Mouse (Mus musculus): ENCODE measurements at regions not wholly inside any gene's neighbourhood (a gene's known extent, or its start where the extent isn't known, plus 50 kb on each side); places are given as distances from the start of the nearest gene placed in this dataset.

DNA sequence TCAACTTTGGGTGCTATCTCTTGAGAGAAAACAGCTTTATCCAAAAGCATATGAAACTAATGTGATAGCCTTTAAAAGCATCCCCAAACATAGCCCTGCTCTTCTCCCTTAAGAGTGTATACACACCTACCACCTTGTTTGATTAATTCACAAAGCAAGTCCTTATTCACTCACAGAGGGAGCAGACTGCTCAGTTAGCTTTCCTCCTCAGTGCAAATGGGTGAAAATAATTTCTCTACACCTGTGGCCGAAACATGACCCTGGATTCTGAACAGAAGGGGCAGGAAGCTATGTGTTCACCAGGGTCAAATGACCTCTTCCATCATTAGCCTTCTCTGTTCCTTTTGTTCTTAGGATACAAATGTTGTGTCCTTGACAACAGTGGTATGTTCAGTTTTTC lies 181.2 kb upstream of the Camk1g start:
- no peak for DNase-seq

DNA sequence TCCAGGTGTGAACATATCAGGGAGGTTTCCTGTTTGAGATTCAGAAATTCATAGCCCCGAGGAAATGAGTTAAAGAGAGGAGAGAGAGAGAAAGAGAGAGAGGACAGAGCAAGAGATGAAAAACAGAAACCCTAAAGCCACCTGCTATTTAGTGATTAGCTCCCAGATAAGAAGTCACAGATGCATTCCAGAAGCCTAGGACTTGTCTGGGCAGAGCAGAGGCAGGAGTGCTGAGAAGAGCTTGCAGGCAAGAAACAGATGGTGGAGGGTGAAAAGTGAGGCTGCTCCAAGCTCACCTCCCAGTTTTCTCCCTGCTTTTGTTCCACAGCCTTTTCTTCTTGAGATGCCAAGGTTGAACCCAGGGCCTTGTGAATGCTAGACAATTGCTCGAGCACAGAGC lies 180.7 kb upstream of the Camk1g start:
- no peak for DNase-seq

DNA sequence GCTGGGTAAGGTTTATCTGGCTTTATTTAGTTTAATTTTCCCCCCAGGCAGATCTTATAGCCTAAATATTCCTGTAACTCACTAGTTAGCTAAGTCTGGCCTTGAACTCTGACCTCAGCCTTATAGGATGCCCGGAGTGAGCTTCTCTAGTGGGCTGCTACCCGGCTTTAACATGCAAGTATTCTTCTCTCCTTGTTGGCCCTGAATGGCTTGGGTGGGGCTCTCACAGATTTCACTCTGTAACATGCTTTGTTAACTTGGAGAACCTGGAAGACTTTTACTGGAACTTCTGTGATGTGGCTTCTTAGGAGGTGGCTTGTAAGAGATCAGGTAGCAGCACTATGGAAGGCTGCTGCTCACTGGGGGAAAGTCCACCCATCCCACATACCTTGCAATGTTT lies 177.3 kb upstream of the Camk1g start:
- no peak for DNase-seq

DNA sequence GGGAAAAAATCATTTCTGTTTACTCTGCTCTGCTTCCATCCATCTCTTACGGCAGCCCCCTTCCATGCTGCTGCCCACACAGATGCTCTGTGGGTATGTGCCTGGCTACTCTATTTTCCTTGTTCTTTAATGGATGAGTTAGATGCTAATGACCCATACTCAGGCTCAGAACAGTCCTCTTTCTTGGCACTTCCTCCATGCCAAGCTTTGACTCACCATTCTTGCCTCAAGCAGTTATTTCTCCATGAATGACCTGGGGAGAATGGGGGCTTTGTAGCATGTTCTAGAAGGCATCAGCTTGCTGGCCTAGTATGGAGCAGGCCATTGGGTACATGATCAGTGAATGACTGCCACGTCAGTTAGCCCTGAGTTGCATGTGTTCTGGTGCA lies 175.9 kb upstream of the Camk1g start:
- DNase-seq = peak; percentile 40

DNA sequence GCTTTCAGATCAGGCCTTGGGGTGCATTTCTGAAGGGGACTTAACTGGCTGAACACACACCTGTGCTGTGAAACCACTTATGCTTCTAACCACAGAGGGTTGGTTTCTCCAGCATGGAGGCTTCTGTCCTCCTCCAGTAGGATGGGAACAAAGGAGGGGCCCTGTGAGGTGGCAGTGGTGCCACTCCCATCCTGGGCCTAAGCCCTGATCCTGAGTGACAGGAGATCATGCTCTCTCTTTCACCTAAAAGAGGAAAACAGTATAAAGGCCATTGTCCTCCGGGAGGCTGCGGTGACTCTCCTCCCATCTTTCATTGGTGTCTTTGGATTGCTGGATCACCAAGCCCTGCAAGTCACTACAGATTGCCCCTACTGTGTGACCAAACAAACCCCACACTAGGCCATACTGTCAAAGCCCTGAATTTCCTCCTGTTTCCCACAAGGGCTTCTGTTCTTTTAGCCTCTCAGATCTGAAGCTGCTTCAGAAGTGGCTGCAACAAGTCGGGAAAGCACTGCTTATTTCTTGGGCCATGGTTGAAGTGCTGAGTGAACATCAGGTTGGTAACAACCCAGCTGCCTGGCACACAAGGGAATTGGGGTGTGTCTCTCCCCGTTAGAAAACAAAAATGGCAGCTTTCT lies 175.4 kb upstream of the Camk1g start:
- peak; percentile 32 for DNase-seq

DNA sequence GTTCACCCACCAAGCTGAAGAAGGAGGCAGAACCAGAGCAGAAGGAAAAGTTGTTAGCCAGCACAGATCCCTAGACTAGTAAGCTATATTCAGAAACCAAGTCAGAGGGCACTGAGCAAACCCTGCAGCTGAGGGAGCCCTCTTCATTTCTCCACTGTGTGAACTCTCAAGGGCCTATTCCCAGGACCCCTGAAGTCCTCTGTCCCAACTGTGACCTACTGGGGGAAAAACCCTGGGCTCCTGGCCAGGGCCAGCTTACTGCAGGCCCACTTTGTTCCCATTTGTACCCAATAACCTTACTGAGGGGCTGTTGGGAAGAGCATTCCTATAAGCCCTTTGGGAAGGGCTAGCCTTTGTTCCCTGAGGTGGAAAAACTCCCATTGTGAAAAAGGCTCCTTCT lies 174.7 kb upstream of the Camk1g start:
- DNase-seq = no peak

DNA sequence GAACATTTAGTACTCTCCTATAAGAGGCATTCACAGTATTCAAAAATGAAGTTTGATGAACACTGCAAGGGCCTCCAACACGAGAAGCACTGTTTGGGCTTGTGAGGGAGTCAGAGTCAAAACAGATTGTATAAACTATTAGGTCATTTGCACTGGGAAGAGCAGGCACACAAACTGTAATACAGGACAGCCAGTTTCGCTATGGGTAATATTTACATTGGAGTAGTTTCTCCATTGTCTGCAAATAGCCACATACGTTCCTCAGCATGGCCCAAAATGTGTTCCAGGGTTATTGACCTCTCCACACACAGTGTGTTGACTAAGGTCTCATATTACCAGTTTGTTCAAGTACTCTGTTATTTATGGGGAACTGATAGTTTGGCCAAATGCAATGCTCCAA lies 173.7 kb upstream of the Camk1g start:
- no peak for DNase-seq

DNA sequence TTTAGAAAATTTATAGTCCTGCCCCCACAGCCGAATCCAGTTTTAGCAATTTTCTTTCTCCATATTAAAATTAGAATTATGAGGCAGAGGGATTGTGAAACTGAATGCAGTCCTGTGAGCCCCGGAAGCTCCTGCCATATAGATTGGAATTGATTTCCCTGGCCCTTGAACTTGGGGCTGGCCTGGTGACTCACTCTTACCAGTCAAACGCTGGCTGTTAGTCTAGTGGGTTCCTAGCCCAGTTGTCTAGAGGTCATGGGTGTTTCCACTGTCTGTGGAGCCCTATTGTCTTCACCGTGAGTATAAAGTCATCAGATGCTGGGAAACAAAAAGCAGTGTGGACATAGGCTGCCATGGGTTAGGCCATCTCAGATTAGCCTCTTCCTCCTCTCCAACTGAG lies 173.2 kb upstream of the Camk1g start:
- DNase-seq = no peak

DNA sequence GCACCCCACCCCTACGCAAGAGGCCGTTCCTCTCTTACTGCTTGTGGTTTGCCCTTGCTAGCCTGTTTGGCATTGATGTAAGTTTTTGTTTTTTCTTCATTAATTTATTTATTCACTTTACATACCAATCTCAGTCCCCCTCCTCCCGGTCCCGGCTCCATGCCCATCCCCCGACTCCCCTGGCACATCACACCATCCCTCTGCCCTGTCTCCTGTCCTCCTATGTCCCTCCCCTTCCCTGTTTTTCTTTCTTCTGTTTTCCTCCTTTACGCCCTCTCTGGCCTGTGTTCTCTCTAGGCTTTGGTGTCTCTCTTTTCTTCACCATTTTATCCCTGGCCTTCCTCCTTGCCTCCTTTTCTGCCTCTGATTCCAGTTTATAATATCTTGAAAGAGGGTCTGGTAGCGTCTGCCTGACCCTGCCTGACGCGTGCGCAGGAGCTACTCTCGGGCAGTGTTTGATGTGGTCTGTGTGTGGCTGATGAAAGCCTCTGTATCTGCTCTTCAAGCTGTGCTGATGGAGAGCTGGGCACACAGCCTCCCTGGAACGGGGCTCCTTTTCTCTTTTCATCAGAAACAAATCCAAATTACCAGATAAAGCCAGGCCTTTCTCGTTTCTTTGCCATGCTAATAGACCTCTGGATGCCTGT lies 172.0 kb upstream of the Camk1g start:
- DNase-seq = no peak

DNA sequence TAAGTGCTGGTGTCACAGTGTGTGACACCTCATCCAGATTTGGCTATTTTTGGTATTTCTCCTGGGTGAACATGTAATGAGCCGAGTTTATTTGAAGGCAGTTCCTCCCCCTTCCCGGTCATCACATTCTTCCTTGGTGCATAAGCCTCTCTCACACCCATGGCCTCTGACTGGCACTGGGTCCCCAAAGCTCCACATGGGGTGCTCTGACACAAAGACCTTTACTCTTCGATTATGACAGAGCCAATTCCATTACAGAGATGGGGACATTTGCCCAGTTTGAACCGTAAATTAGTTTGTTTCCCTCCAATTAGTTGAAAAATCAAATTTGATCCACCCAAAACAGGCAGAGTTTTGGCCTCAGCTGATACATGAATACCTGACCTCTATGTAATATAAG lies 171.2 kb upstream of the Camk1g start:
- no peak for DNase-seq

DNA sequence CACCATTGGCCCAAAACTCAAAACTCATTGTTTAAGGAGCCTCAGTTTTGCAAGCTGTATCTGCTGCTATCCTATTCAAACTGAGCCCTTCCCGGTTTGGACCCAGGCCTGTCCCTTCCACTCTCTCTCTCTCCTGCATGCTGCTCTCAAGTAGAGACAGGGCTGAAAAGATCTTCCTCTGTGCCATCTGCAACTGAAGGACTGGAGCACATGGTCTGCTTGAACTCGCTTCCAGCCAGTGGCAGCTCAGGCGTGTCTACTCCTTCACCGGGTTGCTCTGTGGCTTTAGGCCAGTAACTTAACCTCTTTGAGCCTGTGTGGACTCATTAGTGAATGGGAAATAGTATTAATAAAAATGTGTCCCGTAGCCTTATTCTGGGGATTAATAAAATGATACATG lies 170.4 kb upstream of the Camk1g start:
- DNase-seq = no peak

DNA sequence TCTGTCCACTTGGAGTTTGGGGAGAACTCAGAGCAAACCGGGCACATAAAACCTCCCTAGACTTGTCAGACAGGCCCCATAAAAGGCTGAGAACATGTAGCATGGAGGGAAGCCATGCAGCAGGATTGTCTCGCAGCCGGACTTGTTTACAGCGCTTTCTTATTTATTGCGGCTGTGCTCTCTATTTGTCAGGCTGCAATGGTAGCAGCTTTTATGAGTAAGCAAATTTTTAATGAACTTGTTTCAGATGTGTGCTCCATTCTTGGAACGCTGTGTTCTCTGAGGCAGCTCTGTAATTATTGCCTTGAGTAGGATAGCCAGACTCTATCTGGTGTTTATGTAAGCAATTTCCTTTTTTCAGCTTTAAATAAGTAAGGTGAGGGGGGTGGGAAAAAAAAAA lies 169.2 kb upstream of the Camk1g start:
- DNase-seq = no peak

DNA sequence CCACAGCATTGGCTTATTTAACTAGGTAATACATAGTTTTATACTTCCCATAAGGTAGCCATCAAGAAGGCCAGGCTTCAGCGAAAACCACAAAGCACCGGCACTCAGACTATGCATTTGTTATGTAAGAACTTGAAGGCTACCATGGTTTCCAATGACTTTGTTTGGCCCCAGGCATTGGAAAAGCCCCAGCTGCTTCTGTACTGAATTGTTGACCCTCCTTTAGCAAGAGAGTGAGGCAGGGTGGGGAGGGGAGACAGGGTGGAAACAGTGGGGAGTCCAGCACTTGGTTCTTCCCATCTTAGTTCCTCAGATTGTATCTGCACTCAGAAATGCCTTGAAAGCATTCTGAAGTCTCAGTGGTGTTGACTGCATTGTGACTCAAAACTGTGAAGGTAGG lies 168.3 kb upstream of the Camk1g start:
- DNase-seq = no peak

DNA sequence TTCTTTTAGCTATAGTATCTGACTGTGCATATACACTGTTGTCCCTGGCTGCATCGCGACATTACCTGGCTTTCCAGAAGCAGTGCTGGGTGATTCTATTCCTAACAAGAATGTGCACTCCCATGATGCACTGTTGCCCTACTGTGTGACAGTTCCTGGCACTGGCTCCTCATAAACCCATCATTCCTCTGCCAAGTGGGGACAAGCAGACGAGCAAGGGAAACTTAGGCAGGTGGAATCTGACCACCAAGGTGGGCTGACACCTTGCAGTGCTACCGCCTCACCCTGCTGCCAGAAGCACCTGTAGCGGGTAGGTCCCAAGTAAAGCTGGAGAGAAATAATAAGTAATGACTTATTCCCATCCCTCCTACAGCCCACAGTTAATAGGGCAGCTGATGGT lies 167.5 kb upstream of the Camk1g start:
- DNase-seq = no peak

DNA sequence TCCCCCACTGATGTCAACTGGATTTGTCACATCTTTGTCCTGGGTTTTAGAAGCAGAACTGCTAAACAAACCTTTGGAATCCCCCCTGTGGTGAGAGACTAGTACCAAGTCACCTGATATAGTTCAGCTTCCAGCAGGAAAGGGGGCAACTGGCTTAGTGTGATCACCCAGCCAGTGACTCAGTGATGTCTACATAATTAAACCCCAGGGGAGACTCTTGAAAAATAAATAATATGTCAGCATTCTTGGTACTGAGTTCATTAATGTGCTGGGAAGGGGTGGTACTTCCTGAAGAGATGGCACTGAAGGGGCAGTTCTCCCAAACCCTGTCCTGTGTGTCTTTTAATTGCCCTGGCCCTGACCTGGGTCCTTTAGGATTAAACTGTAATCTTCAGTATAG lies 166.5 kb upstream of the Camk1g start:
- no peak for DNase-seq

DNA sequence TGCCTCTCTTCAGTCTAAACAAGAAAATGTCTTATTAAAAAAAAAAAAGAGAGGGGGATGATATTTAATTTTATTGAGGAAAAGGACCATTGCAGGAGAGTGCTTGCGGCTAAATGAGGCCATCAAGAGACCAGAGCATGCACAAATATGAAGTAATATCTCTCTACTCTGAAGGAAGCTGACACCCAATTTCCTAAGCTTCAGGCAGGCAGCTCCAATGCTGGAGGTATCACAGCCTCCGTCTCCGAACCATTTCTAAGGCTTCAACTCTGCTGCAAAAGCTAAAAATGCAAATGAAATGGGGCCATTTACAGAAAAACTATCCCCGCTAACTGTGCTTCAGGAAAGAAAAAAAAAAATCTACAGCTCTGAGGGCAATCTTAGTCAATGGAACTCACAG lies 164.4 kb upstream of the Camk1g start:
- no peak for DNase-seq

DNA sequence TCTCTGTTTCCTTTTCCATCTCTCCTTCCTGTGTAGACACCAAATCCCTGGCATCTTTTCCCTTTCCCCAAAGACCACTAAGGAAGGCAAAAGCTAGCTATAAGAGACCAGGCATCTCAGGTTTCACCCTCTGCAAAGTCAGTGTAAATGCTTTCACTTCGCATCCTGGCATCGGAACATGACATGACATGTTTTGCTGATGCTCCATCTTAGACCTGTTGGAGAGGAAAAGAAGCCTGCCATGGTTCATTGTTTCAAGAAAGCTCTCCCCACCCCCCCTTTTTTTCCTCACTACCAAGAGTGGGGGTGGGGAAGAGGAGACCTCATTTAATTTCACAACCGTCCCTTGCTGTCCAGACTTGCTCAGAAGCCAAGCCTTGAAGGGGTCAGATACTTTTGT lies 156.4 kb upstream of the Camk1g start:
- DNase-seq = peak; percentile 37

DNA sequence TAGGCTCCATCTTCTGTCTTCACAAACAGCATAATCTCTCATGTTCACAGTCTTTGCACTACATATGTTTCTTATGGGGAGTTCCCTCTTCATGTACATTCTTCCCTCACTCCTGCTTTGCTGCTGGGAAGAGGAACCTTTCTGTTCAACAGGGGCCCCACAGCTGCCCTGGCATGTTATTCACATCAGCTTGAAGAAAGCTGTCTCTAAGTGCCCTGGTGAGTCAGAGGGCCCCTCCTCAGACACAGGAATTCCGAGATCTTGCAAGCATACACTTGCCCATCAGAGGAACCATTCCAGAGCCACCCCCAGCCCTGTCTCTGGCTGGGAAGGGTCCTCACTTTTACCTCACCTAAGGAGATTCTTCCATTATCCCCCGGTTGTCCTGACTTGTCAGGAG lies 151.9 kb upstream of the Camk1g start:
- DNase-seq = no peak

DNA sequence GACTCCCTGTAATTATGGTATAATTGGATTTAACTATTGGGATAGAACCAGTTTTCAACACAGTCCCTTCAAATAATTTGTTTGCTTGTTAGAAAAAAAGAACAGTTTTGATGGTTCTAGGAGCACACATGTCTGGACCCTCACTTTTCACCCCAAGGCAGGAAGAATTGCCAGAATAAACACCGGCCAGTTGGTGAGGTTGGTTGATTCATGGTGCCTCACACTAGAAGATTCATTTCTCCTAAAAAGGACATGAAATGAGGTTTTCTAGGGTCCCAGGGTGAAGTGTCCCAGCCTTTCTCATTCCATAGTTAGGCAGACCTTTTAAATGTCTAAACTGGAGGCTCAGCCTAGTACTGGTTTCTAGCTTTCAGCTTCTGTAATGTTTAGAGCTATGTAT lies 148.7 kb upstream of the Camk1g start:
- no peak for DNase-seq

DNA sequence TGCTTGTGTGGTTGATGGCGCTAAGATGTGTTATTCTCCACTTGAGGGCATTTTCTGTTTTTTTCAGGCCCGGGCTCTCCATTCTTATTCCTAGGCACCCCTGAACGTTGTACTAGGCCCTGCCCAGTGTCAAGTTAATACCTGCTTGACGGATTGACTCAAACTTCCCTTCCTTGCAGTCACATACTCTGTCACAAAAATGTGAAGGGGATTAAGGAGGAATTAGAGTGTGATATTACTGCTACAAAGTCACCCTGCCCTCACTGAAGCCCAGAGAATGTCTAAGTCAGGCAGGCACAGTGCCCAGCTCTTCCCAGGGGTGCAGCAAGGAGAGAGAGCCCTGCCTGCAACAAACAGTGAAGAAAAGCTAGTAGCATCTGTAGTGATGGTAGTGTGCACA lies 147.9 kb upstream of the Camk1g start:
- no peak for DNase-seq

DNA sequence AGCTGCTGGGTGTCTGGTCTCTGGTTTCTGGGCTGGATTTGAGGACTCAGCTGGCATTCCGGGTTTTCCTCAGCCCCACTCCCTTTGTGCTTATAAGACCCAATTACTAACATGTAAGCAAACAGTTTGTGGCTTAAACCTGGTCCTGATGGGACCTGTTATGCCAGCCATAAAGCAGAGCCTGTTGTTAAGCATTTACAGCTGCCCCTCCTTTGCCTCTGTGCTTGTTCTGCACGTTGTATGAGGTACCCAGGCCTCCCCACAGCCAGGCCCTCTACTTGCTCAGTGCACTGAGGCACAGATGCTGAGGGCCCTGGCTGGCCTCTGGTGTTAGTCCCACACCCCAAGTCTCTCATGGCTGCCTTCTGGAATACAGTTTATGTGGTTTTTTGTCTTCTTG lies 147.2 kb upstream of the Camk1g start:
- no peak for DNase-seq

DNA sequence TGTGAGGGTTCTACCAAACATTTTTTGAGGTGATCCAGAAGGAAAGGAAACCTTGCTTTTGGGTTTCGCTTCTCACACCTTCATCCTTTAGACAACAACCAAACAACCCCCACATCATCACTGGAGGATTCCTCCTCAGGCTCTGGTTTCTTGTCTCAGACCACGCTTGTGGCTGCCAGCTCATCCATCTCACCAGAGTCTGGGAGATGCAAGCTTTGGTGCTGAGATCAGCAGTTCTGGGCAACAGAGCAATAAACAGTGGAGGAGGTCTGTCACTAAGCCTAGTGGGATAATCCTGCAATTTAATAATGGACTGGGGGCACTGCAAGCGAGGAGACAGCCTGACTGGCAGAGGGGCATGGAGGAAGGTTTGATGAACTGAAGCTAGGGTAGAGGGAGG lies 146.3 kb upstream of the Camk1g start:
- peak; percentile 26 for DNase-seq

DNA sequence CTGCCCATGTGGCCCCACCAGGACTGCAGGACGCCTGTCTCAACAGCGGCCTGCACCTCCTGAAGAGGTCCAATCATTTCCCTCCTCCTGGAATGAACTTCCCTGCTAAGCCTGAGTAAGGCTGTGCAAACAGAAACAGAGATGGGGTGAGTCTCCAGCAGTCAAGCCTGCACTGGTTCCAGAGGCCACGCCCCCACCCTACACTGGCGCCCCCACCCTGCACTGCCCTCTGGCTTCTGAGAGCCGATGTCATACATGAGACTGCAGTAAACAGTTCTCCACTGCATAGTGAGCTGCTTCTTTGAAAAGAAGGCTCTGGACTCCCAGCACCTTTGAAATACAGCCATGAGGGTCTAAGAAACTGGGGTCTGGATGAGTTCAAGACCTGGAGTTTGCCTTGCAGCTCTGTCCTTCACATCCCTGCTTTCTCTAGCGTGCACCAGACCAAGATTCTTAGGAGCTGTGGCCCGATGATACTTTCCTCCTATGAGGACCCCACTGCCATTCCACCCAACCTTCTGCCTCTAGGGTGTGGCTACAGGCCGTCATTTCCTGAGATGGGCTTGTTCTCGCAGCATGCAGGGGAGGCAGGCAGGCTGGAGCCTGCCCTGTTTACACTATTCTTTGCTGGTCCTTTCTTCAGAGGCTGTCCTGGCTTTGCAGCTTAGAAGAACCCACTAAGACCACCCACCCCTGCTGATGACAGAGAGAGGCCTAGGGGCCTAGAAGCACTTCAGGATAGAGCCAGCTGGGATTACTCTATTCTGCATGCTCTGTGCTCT lies 144.0 kb upstream of the Camk1g start:
- peak; percentile 27 for DNase-seq

DNA sequence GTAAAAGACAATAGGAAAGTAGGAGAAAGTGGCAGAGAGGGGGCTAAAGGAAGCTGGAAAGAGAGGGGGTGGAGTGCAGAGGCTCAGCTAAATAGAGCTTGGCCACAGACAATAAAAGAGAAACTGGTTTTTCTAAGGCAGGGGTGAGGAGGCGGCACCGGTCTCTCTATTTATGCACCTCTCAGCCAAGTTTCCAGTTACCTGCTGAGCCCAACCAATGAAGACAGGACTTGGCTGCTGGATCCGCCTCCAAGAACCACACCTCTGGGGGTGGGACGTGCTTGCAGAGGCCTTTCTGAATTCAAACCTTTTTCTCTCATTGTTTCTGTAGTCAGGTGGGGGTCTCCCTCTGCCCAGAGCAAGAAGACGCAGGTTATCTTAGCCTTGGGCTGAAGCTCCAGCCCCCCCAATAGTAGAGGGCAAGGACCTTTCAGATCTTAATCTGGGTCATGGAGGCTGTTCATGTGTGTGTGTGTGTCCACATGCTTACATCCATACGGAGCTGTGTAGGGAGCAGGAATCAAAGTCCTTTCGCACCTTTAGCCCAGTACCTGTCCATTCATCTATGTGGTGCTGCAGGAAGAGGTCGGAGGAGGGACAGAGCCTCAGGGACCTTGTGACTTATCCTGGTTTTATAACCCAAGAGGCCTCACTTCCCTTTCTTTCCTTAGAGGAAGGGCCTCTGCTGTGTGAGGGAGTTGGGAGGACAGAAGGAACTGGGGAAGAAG lies 140.1 kb upstream of the Camk1g start:
- no peak for DNase-seq

Data from retina, postnatal 1 day (tissue).